Mouse (Mus musculus) intestine, embryonic 14.5 days (tissue): ENCODE results near the gene Gm13420. TPM values are rescaled to one million over a fixed set of nuclear protein-coding genes. Genes with fewer than 3 reads are reported as not detected.

Experiments used
- ATAC-seq: fragments of 200-750 bp; cut with Nextera tagmentation; replicated peaks from 2 replicates; pipeline ENCODE4 v1.8.0; 2017; ENCODE audit warnings: low read depth, moderate number of reproducible peaks, moderate TSS enrichment, moderate library complexity; ENCODE audit not compliant: low FRiP score, low TSS enrichment
- DNase-seq: peaks from one replicate; pipeline ENCODE4 v3.0.0-alpha.2; 2018; ENCODE audit warnings: low spot score
- H3K27ac ChIP-seq: fragments of 300-500 bp; sonication (generic); 2 replicates; pipeline ENCODE4 v1.5.1; 2014; ENCODE audit warnings: low read depth, mild to moderate bottlenecking, control low read depth
- H3K27me3 ChIP-seq: fragments of 300-500 bp; sonication (generic); replicated peaks from 2 replicates; pipeline ENCODE4 v1.6.1; 2014; ENCODE audit warnings: low read length, control low read depth; ENCODE audit not compliant: control insufficient read depth, insufficient read depth
- H3K36me3 ChIP-seq: fragments of 300-500 bp; sonication (generic); 2 replicates; pipeline ENCODE4 v1.6.1; 2014; ENCODE audit warnings: low read length, control low read depth; ENCODE audit not compliant: control insufficient read depth, insufficient read depth
- H3K4me1 ChIP-seq: fragments of 300-500 bp; sonication (generic); replicated peaks from 2 replicates; pipeline ENCODE4 v1.6.1; 2014; ENCODE audit warnings: low read length, control low read depth, mixed read lengths; ENCODE audit not compliant: control insufficient read depth, insufficient read depth
- H3K4me2 ChIP-seq: fragments of 300-500 bp; sonication (generic); 2 replicates; pipeline ENCODE4 v1.6.1; 2014; ENCODE audit warnings: low read length
- H3K4me3 ChIP-seq: fragments of 300-500 bp; sonication (generic); 2 replicates; pipeline ENCODE4 v1.5.1; 2014; ENCODE audit warnings: low read depth, low read length, control low read depth, mixed read lengths
- H3K9ac ChIP-seq: fragments of 300-500 bp; sonication (generic); 2 replicates; pipeline ENCODE4 v1.6.1; 2014; ENCODE audit warnings: mild to moderate bottlenecking, low read length
- H3K9me3 ChIP-seq: fragments of 300-500 bp; sonication (generic); 2 replicates; pipeline ENCODE4 v1.6.1; 2016; ENCODE audit warnings: low read length, control low read depth; ENCODE audit not compliant: control insufficient read depth
- WGBS: fragments of 180-500 bp; shearing (Covaris S2); extraction: QIAGEN DNeasy Blood & Tissue Kit; methylation state at CpG from one replicate; pipeline ENCODE4 v1.1.7; 2014; 5-methylcytosine and 5-hydroxymethylcytosine counted together
- polyA plus RNA-seq: library from polyadenylated mRNA; unstranded; fragments of >200 nt; fragmentation: Nextera tagmentation; extraction: Ambion mirVana; gene quantifications from 2 replicates; pipeline ENCODE4 v1.2.1, GENCODE M21; 2014

Gene Gm13420
- polyA plus RNA-seq, 1 experiment from 2014 or later = 1.1 TPM

- Histone ChIP-seq H3K27me3 (peaks cover 58% of the 10 kb centered on the region), H3K4me3 (no peak overlapping the region), H3K9me3 (no peaks in the 10 kb centered on the region), H3K4me2 (no peak overlapping the region), H3K4me1 (0 out of 2 replicates have a peak, but pooled peaks cover 2% of the 10 kb centered on the region), H3K27ac (no peak overlapping the region), H3K36me3 (no peaks in the 10 kb centered on the region), H3K9ac (no peak overlapping the region)
- ATAC-seq (no peak), DNase-seq (no peak)
- 54% methylated on average over 5 of the region's 5 CpGs for WGBS
Observed at GRCm38 (mm10) chr2:29747852-29748251, 3.6 kb downstream of the Gm13420 start.

- ATAC-seq (no peak), DNase-seq (no peak)
- Histone ChIP-seq H3K27me3 (peaks cover 54% of the 10 kb centered on the region), H3K27ac (no peak overlapping the region), H3K9me3 (no peaks in the 10 kb centered on the region), H3K4me1 (0 out of 2 replicates have a peak, but pooled peaks cover 2% of the 10 kb centered on the region), H3K36me3 (no peaks in the 10 kb centered on the region), H3K4me2 (peak overlapping the region; percentile 54), H3K9ac (peak overlapping the region; percentile 16; the same call in 1 of the 2 replicates), H3K4me3 (peak overlapping the region; percentile 27)
- 16% methylated on average over 50 of the region's 50 CpGs for WGBS
Observed at GRCm38 (mm10) chr2:29747188-29747782, 4.2 kb downstream of the Gm13420 start.

GRCm38 (mm10) chr2:29744256-29744655 is 7.2 kb downstream of the Gm13420 start:
- no peak overlapping the region for H3K27ac ChIP-seq
- no peak overlapping the region for H3K4me3 ChIP-seq
- H3K4me1 ChIP-seq = 0 out of 2 replicates have a peak, but pooled peaks cover 2% of the 10 kb centered on the region
- peaks cover 26% of the 10 kb centered on the region for H3K27me3 ChIP-seq
- DNase-seq = no peak
- H3K9me3 ChIP-seq = no peaks in the 10 kb centered on the region
- H3K36me3 ChIP-seq = peaks cover 13% of the 10 kb centered on the region
- no peak for ATAC-seq
- H3K9ac ChIP-seq = no peak overlapping the region
- H3K4me2 ChIP-seq = no peak overlapping the region
- WGBS = 80% methylated on average over 6 of the region's 6 CpGs

DNA sequence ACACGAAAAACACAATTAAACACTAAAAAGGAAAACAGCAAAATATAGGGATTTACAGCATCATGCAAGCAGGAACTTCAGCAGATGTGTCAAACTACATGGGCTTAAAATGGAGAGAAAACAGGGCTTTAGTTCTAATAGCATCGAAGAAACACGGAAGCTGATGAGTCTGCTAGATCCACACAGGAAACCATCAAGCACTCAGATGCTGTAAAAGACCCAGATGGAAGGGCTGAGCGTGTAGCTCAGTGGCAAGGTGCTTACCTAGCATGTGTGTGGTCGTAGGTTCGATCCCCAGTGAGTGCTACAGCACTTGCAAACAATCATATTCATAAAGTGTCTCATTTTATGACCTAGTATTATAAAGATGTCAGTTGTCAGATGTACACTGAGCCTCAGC is 10.3 kb downstream of the Gm13420 start:
- H3K4me3 ChIP-seq = no peak overlapping the region
- no peaks in the 10 kb centered on the region for H3K9me3 ChIP-seq

DNA sequence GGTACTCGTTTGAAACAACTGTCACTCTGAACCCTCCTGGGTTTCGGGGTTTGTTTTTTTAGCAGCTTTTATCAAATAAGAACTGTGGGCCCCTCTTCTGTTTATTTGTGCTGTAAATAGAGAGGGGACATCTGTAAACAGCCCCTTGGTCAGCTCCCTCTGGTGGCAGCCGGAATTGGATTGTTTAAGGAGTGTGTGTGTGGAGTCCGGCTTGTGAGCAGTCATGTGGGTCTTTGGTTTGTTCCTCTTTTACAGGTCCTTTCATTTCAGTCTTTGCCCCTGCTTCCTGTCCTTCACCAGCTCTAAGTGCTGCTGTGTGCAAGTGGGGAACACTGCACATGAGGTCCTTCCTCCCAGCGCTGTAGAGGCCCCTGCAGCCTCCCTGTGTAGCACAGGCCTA is 12.1 kb downstream of the Gm13420 start:
- H3K4me3 ChIP-seq = no peak overlapping the region
- H3K27me3 ChIP-seq = no peaks in the 10 kb centered on the region
- no peak overlapping the region for H3K27ac ChIP-seq
- 51% methylated on average over 5 of the region's 5 CpGs for WGBS
- DNase-seq (no peak), ATAC-seq (no peak)
- no peaks in the 10 kb centered on the region for H3K4me1 ChIP-seq
- no peak overlapping the region for H3K9ac ChIP-seq
- peaks cover 59% of the 10 kb centered on the region for H3K36me3 ChIP-seq
- H3K9me3 ChIP-seq = no peaks in the 10 kb centered on the region
- no peak overlapping the region for H3K4me2 ChIP-seq

More for the DNA sequence above, 10.3 kb downstream of the Gm13420 start:
- Histone ChIP-seq H3K9ac (no peak overlapping the region), H3K27me3 (peaks cover 7% of the 10 kb centered on the region; the same call in 1 of the 2 replicates), H3K4me2 (no peak overlapping the region), H3K27ac (no peak overlapping the region), H3K36me3 (peaks cover 43% of the 10 kb centered on the region), H3K4me1 (no peaks in the 10 kb centered on the region)
- no peak for ATAC-seq
- DNase-seq = no peak
- 85% methylated on average over 6 of the region's 6 CpGs for WGBS

DNA sequence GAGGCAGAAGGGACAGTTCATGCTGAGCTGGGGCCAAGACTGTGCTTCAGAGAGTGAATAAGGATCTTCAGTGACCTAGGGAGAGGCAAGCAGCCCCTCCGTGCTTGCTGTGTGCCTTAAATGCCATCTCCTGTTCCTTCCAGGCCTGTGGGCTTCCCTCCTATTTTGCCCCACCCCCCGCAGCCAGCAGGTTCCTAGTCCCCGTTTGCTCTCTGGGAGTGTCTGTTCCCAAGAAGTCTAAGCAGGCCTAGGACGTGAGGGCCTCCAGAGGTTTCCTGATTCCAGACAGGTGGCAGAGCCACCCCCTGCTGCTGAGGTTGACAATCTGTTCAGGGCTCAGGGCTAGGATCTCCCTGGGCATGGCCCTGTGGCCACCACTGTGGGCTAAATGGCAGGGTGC is 12.7 kb downstream of the Gm13420 start:
- H3K36me3 ChIP-seq = peaks cover 64% of the 10 kb centered on the region
- H3K4me2 ChIP-seq = no peak overlapping the region
- no peaks in the 10 kb centered on the region for H3K9me3 ChIP-seq
- DNase-seq (no peak), ATAC-seq (no peak)
- no peak overlapping the region for H3K27ac ChIP-seq
- H3K4me3 ChIP-seq = no peak overlapping the region
- no peak overlapping the region for H3K9ac ChIP-seq
- H3K27me3 ChIP-seq = no peaks in the 10 kb centered on the region
- 58% methylated on average over 4 of the region's 4 CpGs for WGBS
- no peaks in the 10 kb centered on the region for H3K4me1 ChIP-seq

DNA sequence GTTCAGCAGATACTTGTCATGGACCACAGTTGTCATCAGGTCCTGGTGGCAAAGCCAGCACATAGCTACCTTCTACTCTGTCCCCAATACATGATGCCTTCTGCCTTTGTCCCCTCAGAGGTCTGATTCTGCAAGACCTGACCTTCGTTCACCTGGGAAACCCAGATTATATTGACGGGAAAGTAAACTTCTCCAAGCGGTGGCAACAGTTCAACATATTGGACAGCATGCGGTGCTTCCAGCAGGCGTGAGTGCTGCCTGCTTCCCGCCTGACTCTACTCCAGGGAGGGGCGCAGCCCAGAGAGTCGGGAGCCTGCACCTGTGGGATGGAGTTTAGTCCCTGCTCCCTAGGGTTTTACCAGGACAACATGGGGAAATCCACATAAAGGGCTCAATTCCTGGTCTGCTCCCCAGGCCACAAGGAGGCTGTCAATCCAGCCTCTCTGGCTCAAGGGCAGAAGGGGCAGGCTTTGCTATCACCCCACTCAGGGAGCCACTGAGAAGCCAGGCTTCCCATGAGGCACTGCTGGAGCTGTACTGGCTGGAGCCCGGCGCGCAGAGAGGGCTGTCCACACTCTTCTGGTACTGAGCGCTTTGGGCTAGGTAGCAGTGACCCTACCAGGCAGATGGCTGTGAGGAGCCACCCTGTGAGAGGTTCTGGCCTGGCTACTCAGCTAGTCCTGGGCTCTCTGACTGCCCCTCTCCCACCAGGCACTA is 14.1 kb downstream of the Gm13420 start:
- Histone ChIP-seq H3K9ac (no peak overlapping the region), H3K4me2 (no peak overlapping the region), H3K27me3 (no peaks in the 10 kb centered on the region), H3K27ac (no peak overlapping the region), H3K9me3 (no peaks in the 10 kb centered on the region), H3K36me3 (peaks cover 78% of the 10 kb centered on the region), H3K4me1 (no peaks in the 10 kb centered on the region), H3K4me3 (no peak overlapping the region)
- no peak for ATAC-seq
- DNase-seq = no peak
- 79% methylated on average over 12 of the region's 12 CpGs for WGBS

DNA sequence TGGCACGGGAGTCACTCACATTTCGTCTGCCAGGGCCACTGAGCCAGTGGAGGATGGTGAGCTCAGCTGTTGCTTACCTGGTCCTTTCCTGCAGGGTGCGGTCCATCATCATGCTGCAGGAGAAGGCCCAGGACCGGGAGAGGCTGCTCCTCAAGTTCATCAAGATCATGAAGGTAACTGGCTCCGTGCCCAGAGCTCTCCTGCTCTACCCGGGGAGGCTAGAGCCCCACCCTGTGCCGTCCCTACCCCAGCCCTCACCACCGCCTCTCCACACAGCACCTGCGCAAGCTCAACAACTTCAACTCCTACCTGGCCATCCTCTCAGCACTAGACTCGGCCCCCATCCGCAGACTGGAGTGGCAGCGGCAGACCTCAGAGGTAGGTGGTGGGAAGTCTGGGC is 15.8 kb downstream of the Gm13420 start:
- no peak overlapping the region for H3K4me2 ChIP-seq
- DNase-seq (no peak), ATAC-seq (no peak)
- no peak overlapping the region for H3K27ac ChIP-seq
- WGBS = 89% methylated on average over 12 of the region's 12 CpGs
- H3K36me3 ChIP-seq = peaks cover 87% of the 10 kb centered on the region
- H3K9ac ChIP-seq = no peak overlapping the region
- H3K4me3 ChIP-seq = no peak overlapping the region
- H3K4me1 ChIP-seq = no peaks in the 10 kb centered on the region
- H3K9me3 ChIP-seq = no peaks in the 10 kb centered on the region
- H3K27me3 ChIP-seq = no peaks in the 10 kb centered on the region

DNA sequence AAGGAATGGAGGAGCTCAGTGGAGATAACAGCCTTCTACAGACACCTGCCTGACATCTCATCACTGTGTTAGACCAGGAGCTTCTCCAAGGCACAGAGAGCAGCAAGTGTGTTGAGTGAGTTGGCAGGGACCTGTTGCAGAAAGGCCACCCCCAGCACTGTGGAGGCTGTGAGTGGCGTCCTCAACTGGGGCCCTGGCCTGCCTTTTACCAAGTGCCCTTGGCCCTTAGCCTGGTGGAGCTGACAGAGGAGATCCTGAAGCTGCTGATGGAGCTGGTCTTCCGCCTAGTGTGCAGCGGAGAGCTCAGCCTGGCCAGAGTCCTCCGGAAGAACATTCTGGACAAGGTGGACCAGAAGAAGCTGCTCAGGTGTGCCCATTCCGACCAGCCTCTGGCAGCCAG is 18.1 kb downstream of the Gm13420 start:
- Histone ChIP-seq H3K27ac (no peak overlapping the region), H3K27me3 (no peaks in the 10 kb centered on the region), H3K4me1 (no peaks in the 10 kb centered on the region), H3K4me3 (no peak overlapping the region), H3K9me3 (no peaks in the 10 kb centered on the region), H3K36me3 (peaks cover 85% of the 10 kb centered on the region), H3K9ac (no peak overlapping the region), H3K4me2 (no peak overlapping the region)
- DNase-seq (no peak), ATAC-seq (no peak)
- 94% methylated on average over 5 of the region's 5 CpGs for WGBS
